Mouse (Mus musculus): ENCODE measurements around the gene Zfp786. TPM values are rescaled to one million over a fixed set of nuclear protein-coding genes. Genes with fewer than 3 reads are reported as not detected.

The Zfp786 gene
- polyA plus RNA-seq, 1 experiment: 0.19 TPM

DNA sequence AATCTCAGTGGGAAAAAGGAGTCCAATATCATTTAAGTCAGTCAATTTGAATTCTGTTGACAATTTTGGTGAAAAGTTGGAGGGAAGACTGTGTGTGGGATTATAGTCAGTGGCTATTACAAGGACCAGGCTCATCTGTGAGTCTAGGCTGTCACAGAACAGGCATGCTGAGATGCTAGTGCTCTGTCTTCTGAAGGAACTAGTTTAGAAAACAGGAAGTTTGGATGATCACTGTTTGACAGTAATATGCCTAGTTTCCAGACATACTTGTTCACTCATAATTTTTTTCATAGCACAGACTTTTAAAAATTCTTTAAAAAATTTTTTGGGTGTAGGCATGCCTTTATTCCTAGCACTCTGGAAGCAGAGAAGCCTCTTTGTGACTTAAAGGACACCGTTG, 10.4 kb upstream of the Zfp786 start:
- no peaks in the 10 kb centered on the region for H3K27me3 ChIP-seq (replicated peaks; ENCODE audit: control insufficient read depth, insufficient read depth, low read length)
- H3K36me3 ChIP-seq (ENCODE audit: control insufficient read depth, insufficient read depth, low read length): no peaks in the 10 kb centered on the region; the same call in 1 of the 2 replicates
- H3K4me3 ChIP-seq (ENCODE audit: insufficient read depth, low read depth, low read length): no peak overlapping the region
- TF ChIP-seq POLR2A (IDR thresholded peaks at IDR 0.05; ENCODE audit: low read depth, low read length) (no peak), CTCF (conservative IDR thresholded peaks at IDR 0.05; ENCODE audit: insufficient read depth, insufficient read length, low read depth, low read length) (no peak)
- H3K27ac ChIP-seq (ENCODE audit: insufficient read depth, low read depth, low read length): no peak overlapping the region
- H3K4me1 ChIP-seq (ENCODE audit: control insufficient read depth, insufficient read depth, low read length): peaks cover 2% of the 10 kb centered on the region; the same call in 1 of the 2 replicates
- 93% methylated on average over 1 of the region's 1 CpGs for WGBS
- DNase-seq: no peak

DNA sequence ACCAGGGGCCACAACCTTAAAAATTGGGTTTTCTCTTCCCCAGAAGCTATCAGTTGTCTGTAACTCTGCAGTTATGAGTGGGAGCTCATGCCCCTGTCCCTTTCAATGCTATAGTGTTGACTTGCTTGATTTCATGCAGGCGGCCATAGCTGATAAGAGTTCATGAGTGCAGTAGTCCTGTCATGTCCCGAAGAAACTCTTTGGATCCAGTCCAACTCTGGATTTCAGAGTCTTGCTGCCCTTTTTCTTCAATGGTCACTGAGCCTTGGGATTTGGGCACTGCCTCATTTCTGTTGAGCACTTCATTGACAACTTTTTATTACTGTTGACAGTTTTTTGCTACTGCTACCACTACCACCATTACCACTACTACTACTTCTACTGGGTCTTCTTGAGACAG, 7.0 kb upstream of the Zfp786 start:
- WGBS: 52% methylated on average over 2 of the region's 2 CpGs
- H3K4me1 ChIP-seq (ENCODE audit: control insufficient read depth, insufficient read depth, low read length): peaks cover 2% of the 10 kb centered on the region; the same call in 1 of the 2 replicates
- no peak for DNase-seq
- no peaks in the 10 kb centered on the region for H3K27me3 ChIP-seq (replicated peaks; ENCODE audit: control insufficient read depth, insufficient read depth, low read length)
- H3K36me3 ChIP-seq (ENCODE audit: control insufficient read depth, insufficient read depth, low read length): no peaks in the 10 kb centered on the region; the same call in 1 of the 2 replicates
- TF ChIP-seq POLR2A (IDR thresholded peaks at IDR 0.05; ENCODE audit: low read depth, low read length) (no peak), CTCF (conservative IDR thresholded peaks at IDR 0.05; ENCODE audit: insufficient read depth, insufficient read length, low read depth, low read length) (no peak)
- H3K4me3 ChIP-seq (ENCODE audit: insufficient read depth, low read depth, low read length): no peak overlapping the region
- no peak overlapping the region for H3K27ac ChIP-seq (ENCODE audit: insufficient read depth, low read depth, low read length)

DNA sequence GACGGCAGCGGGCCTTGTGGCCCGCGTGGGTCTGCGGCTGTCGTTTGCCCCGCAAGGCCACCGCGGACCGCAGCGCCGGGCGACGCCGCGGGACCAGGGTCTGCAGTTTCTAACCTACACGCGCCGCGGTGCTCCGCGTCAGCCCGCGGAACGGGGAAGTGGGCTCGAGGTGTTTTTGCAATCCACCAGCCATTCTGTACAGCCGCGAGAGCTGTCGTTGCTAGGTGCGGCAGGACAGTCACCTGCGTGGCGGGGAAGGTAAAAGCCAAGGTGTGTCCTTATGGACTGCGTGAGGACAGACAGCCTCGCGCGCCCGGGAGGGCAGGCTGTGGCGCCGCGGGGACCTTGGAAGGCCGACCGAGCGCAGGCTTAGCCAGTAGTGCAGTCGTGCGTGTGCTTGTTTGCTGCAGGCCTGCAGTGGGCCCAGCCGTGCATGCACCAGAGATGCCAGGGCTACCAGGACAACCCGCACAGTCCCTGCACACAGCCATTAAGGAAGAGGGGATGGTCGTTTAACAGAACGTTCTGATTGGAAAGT, 5.4 kb upstream of the Zfp786 start:
- no peaks in the 10 kb centered on the region for H3K27me3 ChIP-seq (replicated peaks; ENCODE audit: control insufficient read depth, insufficient read depth, low read length)
- peak; percentile 70 for DNase-seq
- under 1% methylated on average over 49 of the region's 49 CpGs for WGBS

DNA sequence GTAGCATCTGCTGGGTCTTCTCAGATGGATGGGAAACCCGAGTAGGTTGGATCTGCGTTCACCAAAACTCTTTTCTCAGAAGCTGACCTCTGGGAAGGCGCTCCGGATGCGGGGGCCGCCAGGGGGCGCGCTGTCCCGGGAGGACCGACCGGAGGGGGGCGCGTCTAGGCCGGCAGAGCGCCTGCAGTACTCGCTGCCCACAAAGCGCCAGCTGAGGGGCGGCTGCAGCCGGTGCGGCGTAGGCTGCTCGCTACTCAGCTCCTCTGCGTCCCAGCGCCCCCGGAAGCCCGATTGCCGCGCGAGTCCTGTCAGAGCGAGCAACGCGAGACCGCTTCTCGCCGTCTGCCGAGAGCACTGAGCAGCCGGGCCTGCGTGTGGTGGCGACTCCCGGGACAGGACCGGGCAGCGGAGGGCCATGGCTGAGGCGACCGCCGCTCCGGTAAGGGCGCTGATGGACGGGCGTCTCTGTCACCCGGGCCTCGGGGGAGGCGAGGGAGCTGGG, 4.9 kb upstream of the Zfp786 start, which contains the start of gene Zfp398:
Gene Zfp398, plus strand, starts transcription at position 180 of the 502 bp plus-strand sequence.
- TF ChIP-seq POLR2A (IDR thresholded peaks at IDR 0.05; ENCODE audit: low read depth, low read length) (peak; percentile 19), CTCF (conservative IDR thresholded peaks at IDR 0.05; ENCODE audit: insufficient read depth, insufficient read length, low read depth, low read length) (peak; percentile 80)
- H3K27ac ChIP-seq (ENCODE audit: insufficient read depth, low read depth, low read length): peak within 1 kb of the TSS; percentile 72
- H3K36me3 ChIP-seq (ENCODE audit: control insufficient read depth, insufficient read depth, low read length): no peaks in the 10 kb centered on the region
- DNase-seq: peak; percentile 97
- WGBS: under 1% methylated on average over 52 of the region's 52 CpGs
- no peaks in the 10 kb centered on the region for H3K27me3 ChIP-seq (replicated peaks; ENCODE audit: control insufficient read depth, insufficient read depth, low read length)
- H3K4me1 ChIP-seq (ENCODE audit: control insufficient read depth, insufficient read depth, low read length): peaks cover 2% of the 10 kb centered on the region; the same call in 1 of the 2 replicates
- peak within 1 kb of the TSS; percentile 95 for H3K4me3 ChIP-seq (ENCODE audit: insufficient read depth, low read depth, low read length)

More for the DNA sequence above, 5.4 kb upstream of the Zfp786 start:
- Histone ChIP-seq H3K4me3 (ENCODE audit: insufficient read depth, low read depth, low read length) (peak overlapping the region; percentile 95), H3K27ac (ENCODE audit: insufficient read depth, low read depth, low read length) (peak overlapping the region; percentile 72), H3K4me1 (ENCODE audit: control insufficient read depth, insufficient read depth, low read length) (peaks cover 2% of the 10 kb centered on the region; the same call in 1 of the 2 replicates), H3K36me3 (ENCODE audit: control insufficient read depth, insufficient read depth, low read length) (no peaks in the 10 kb centered on the region; the same call in 1 of the 2 replicates)
- TF ChIP-seq CTCF (conservative IDR thresholded peaks at IDR 0.05; ENCODE audit: insufficient read depth, insufficient read length, low read depth, low read length): no peak

DNA sequence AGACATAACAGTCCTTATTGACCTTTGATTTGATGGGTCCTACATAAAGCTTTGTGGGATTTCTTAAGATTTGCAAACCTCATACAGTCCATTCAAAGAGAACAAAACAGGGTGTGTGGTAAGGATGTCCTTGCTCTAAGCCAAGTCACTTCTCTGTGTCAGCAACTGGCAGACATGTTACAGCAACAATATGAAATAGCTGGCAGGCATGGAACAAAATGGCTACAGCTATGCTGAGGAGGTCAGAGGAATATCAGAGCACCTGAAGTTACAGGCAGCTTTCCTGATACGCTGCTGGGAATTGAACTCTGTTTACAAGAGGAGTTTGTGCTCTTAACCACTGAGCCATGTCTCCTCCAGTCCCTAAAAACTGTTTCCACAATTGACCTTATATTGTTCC, 1.6 kb upstream of the Zfp786 start:
- TF ChIP-seq POLR2A (IDR thresholded peaks at IDR 0.05; ENCODE audit: low read depth, low read length) (no peak), CTCF (conservative IDR thresholded peaks at IDR 0.05; ENCODE audit: insufficient read depth, insufficient read length, low read depth, low read length) (no peak)
- H3K27me3 ChIP-seq (replicated peaks; ENCODE audit: control insufficient read depth, insufficient read depth, low read length): no peaks in the 10 kb centered on the region
- H3K4me3 ChIP-seq (ENCODE audit: insufficient read depth, low read depth, low read length): no peak overlapping the region
- no peak overlapping the region for H3K27ac ChIP-seq (ENCODE audit: insufficient read depth, low read depth, low read length)
- H3K4me1 ChIP-seq (ENCODE audit: control insufficient read depth, insufficient read depth, low read length): no peaks in the 10 kb centered on the region; the same call in 1 of the 2 replicates
- 91% methylated on average over 1 of the region's 1 CpGs for WGBS
- H3K36me3 ChIP-seq (ENCODE audit: control insufficient read depth, insufficient read depth, low read length): no peaks in the 10 kb centered on the region
- DNase-seq: no peak

DNA sequence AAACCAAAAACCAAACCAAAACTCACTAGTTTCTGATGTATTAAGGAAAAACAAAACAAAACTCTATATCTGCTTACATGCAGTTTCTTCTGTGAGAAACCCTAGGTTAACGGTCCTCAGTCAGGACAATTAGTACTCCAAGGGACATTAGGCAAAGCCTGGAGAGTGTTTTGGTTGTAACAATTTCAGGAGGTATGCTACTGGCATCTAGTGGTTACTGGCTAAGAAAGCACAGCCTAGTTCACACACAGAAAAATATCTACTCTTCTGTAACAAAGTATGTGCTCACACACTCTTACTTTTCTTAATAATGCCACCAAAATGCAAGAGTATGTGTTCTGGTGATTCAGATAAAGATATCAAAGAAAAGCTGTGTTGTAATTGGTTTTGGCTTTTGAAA, 1.7 kb downstream of the Zfp786 start:
- peak; percentile 60 for DNase-seq
- no peak overlapping the region for H3K27ac ChIP-seq (ENCODE audit: insufficient read depth, low read depth, low read length)
- 20% methylated on average over 1 of the region's 1 CpGs for WGBS
- no peak for TF ChIP-seq POLR2A (IDR thresholded peaks at IDR 0.05; ENCODE audit: low read depth, low read length)
- TF ChIP-seq CTCF (conservative IDR thresholded peaks at IDR 0.05; ENCODE audit: insufficient read depth, insufficient read length, low read depth, low read length): 0 out of 2 replicates have a peak, but pooled peaks have one; percentile 17
- no peak overlapping the region for H3K4me3 ChIP-seq (ENCODE audit: insufficient read depth, low read depth, low read length)
- H3K27me3 ChIP-seq (replicated peaks; ENCODE audit: control insufficient read depth, insufficient read depth, low read length): no peaks in the 10 kb centered on the region
- no peaks in the 10 kb centered on the region; the same call in 1 of the 2 replicates for H3K4me1 ChIP-seq (ENCODE audit: control insufficient read depth, insufficient read depth, low read length)
- no peaks in the 10 kb centered on the region for H3K36me3 ChIP-seq (ENCODE audit: control insufficient read depth, insufficient read depth, low read length)

DNA sequence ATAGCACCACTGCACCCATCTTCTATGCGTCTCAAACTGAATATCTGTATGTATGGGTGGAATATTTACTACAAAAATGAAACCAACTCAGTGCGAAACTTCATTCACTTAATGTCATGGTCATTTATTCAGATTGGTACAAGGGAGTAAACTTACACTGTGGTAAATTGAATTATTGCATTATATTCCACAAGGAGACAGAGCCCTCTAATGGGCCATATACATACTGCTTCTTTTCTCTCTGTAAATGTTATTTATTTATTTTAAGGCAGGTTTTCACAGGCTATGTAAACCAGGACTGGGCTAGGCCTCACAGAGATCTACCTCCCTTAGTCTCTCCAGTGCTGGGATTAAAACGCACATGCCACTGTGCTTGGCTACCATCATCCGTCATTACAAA, 3.2 kb downstream of the Zfp786 start:
- WGBS: 96% methylated on average over 4 of the region's 4 CpGs
- Histone ChIP-seq H3K27me3 (replicated peaks; ENCODE audit: control insufficient read depth, insufficient read depth, low read length) (no peaks in the 10 kb centered on the region), H3K36me3 (ENCODE audit: control insufficient read depth, insufficient read depth, low read length) (no peaks in the 10 kb centered on the region), H3K27ac (ENCODE audit: insufficient read depth, low read depth, low read length) (no peak overlapping the region), H3K4me1 (ENCODE audit: control insufficient read depth, insufficient read depth, low read length) (no peaks in the 10 kb centered on the region; the same call in 1 of the 2 replicates), H3K4me3 (ENCODE audit: insufficient read depth, low read depth, low read length) (no peak overlapping the region)
- no peak for TF ChIP-seq POLR2A (IDR thresholded peaks at IDR 0.05; ENCODE audit: low read depth, low read length)
- no peak for TF ChIP-seq CTCF (conservative IDR thresholded peaks at IDR 0.05; ENCODE audit: insufficient read depth, insufficient read length, low read depth, low read length)
- DNase-seq: no peak

Data from kidney, adult 2 months (tissue).